Mouse (Mus musculus) colon, adult 2 months (tissue): ENCODE measurements around the gene Adra2a. TPM values are rescaled to one million over a fixed set of nuclear protein-coding genes. Genes with fewer than 3 reads are reported as not detected.

Experiments
- polyA plus RNA-seq: library from polyadenylated mRNA; depleted of rRNA; stranded (reverse); fragments of >200 nt; gene quantifications from 2 replicates; pipeline ENCODE4 v1.2.3, GENCODE M21; 2012; rRNA removed

Adra2a gene
- polyA plus RNA-seq, result 40.4 and 49.2 TPM in 2 replicates

DNA sequence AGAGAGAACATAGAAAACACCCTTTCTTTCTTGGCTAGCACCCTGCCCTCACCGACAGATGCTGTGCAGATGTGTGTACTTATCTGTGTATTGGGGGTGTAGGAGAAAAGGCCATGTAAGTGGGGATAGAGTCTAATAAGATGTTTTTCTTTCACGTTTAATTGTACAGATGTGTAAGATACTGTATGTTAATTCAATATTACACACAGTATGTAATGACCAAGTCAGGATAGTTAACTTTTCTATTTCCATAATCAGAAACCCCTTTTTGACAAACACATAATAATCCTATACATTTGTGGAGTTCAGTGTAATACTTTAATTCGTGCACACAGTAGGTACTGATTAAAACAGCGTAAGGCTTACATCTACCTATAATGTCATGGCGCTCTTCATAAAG, at the start of gene Adra2a:
Adra2a (plus strand) TSS at position 301 of the 400 bp plus-strand sequence.

Other genes starting within 250 kb of the Adra2a start
- 7.7 and 9.8 TPM in 2 replicates for gene Pdcd4, start 151.9 kb upstream of the Adra2a start, polyA plus RNA-seq
- 8.4 and 10.2 TPM in 2 replicates for gene Shoc2, start 99.8 kb upstream of the Adra2a start, polyA plus RNA-seq
- 3.3 and 3.7 TPM in 2 replicates for gene Bbip1, start 99.5 kb upstream of the Adra2a start, polyA plus RNA-seq